Mouse (Mus musculus): ENCODE data around the gene Tmem158. TPM values are rescaled to one million over a fixed set of nuclear protein-coding genes. Genes with fewer than 3 reads are reported as not detected.

The Tmem158 gene
- polyA plus RNA-seq, 1 experiment from 2014 or later, result 17.5 TPM

- no peaks in the 10 kb centered on the region for H3K36me3 ChIP-seq (ENCODE audit: insufficient read depth, low read length)
- ATAC-seq (no peak; the same call in 1 of the 2 replicates), DNase-seq (ENCODE audit: low spot score) (peak; percentile 36)
- H3K9ac ChIP-seq (replicated peaks; ENCODE audit: low read depth), result no peak overlapping the region
- no peak overlapping the region for H3K4me2 ChIP-seq (replicated peaks; ENCODE audit: low read depth, low read length)
- TF ChIP-seq CTCF (IDR thresholded peaks at IDR 0.05), result no peak
- TF ChIP-seq EP300 (IDR thresholded peaks at IDR 0.05), result no peak
- no peaks in the 10 kb centered on the region for H3K9me3 ChIP-seq (ENCODE audit: low read length)
- no peaks in the 10 kb centered on the region for H3K27me3 ChIP-seq (replicated peaks; ENCODE audit: insufficient read depth, low read length)
- no peaks in the 10 kb centered on the region for H3K4me1 ChIP-seq (ENCODE audit: insufficient read depth, low read depth, low read length)
- no peak overlapping the region for H3K27ac ChIP-seq (ENCODE audit: low read length)
- 62% methylated on average over 4 of the region's 4 CpGs for WGBS
- H3K4me3 ChIP-seq (ENCODE audit: low read depth, low read length), result no peak overlapping the region
These were observed 30.7 kb downstream of the Tmem158 start for GRCm38 (mm10) chr9:123229826-123230225.

GRCm38 (mm10) chr9:123228671-123229070 is 31.9 kb downstream of the Tmem158 start:
- Histone ChIP-seq H3K36me3 (ENCODE audit: insufficient read depth, low read length) (no peaks in the 10 kb centered on the region), H3K4me2 (replicated peaks; ENCODE audit: low read depth, low read length) (no peak overlapping the region), H3K9me3 (ENCODE audit: low read length) (no peaks in the 10 kb centered on the region), H3K27me3 (replicated peaks; ENCODE audit: insufficient read depth, low read length) (no peaks in the 10 kb centered on the region), H3K4me1 (ENCODE audit: insufficient read depth, low read depth, low read length) (no peaks in the 10 kb centered on the region), H3K4me3 (ENCODE audit: low read depth, low read length) (no peak overlapping the region), H3K27ac (ENCODE audit: low read length) (no peak overlapping the region), H3K9ac (replicated peaks; ENCODE audit: low read depth) (no peak overlapping the region)
- no peak for ATAC-seq
- no peak for DNase-seq (ENCODE audit: low spot score)
- no peak for TF ChIP-seq CTCF (IDR thresholded peaks at IDR 0.05)
- TF ChIP-seq EP300 (IDR thresholded peaks at IDR 0.05), result no peak

GRCm38 (mm10) chr9:123227106-123227750 is 33.3 kb downstream of the Tmem158 start:
- DNase-seq (ENCODE audit: low spot score), result no peak
- Histone ChIP-seq H3K27ac (ENCODE audit: low read length) (no peak overlapping the region), H3K9ac (replicated peaks; ENCODE audit: low read depth) (no peak overlapping the region), H3K9me3 (ENCODE audit: low read length) (no peaks in the 10 kb centered on the region), H3K4me2 (replicated peaks; ENCODE audit: low read depth, low read length) (no peak overlapping the region), H3K4me1 (ENCODE audit: insufficient read depth, low read depth, low read length) (no peaks in the 10 kb centered on the region), H3K36me3 (ENCODE audit: insufficient read depth, low read length) (no peaks in the 10 kb centered on the region), H3K4me3 (ENCODE audit: low read depth, low read length) (no peak overlapping the region), H3K27me3 (replicated peaks; ENCODE audit: insufficient read depth, low read length) (no peaks in the 10 kb centered on the region)
- 67% methylated on average over 3 of the region's 3 CpGs for WGBS
- ATAC-seq, result no peak
- no peak for TF ChIP-seq CTCF (IDR thresholded peaks at IDR 0.05)
- TF ChIP-seq EP300 (IDR thresholded peaks at IDR 0.05), result no peak

- no peak overlapping the region for H3K9ac ChIP-seq (replicated peaks; ENCODE audit: low read depth)
- no peaks in the 10 kb centered on the region for H3K4me1 ChIP-seq (ENCODE audit: insufficient read depth, low read depth, low read length)
- no peaks in the 10 kb centered on the region for H3K9me3 ChIP-seq (ENCODE audit: low read length)
- H3K4me2 ChIP-seq (replicated peaks; ENCODE audit: low read depth, low read length), result no peak overlapping the region
- 43% methylated on average over 2 of the region's 2 CpGs for WGBS
- H3K4me3 ChIP-seq (ENCODE audit: low read depth, low read length), result no peak overlapping the region
- H3K27ac ChIP-seq (ENCODE audit: low read length), result no peak overlapping the region
- TF ChIP-seq CTCF (IDR thresholded peaks at IDR 0.05) (no peak), EP300 (IDR thresholded peaks at IDR 0.05) (no peak)
- no peaks in the 10 kb centered on the region for H3K36me3 ChIP-seq (ENCODE audit: insufficient read depth, low read length)
- DNase-seq (ENCODE audit: low spot score) (no peak), ATAC-seq (peak; percentile 54)
- H3K27me3 ChIP-seq (replicated peaks; ENCODE audit: insufficient read depth, low read length), result no peaks in the 10 kb centered on the region
These were observed 35.6 kb downstream of the Tmem158 start for GRCm38 (mm10) chr9:123224863-123225431.

- ATAC-seq, result no peak
- no peak overlapping the region for H3K4me2 ChIP-seq (replicated peaks; ENCODE audit: low read depth, low read length)
- H3K27me3 ChIP-seq (replicated peaks; ENCODE audit: insufficient read depth, low read length), result no peaks in the 10 kb centered on the region
- DNase-seq (ENCODE audit: low spot score), result peak; percentile 44
- H3K36me3 ChIP-seq (ENCODE audit: insufficient read depth, low read length), result no peaks in the 10 kb centered on the region
- 20% methylated on average over 5 of the region's 5 CpGs for WGBS
- TF ChIP-seq EP300 (IDR thresholded peaks at IDR 0.05), result no peak
- TF ChIP-seq CTCF (IDR thresholded peaks at IDR 0.05), result no peak
- no peaks in the 10 kb centered on the region for H3K9me3 ChIP-seq (ENCODE audit: low read length)
- H3K4me1 ChIP-seq (ENCODE audit: insufficient read depth, low read depth, low read length), result no peaks in the 10 kb centered on the region
- H3K27ac ChIP-seq (ENCODE audit: low read length), result no peak overlapping the region; the same call in 1 of the 2 replicates
- no peak overlapping the region for H3K9ac ChIP-seq (replicated peaks; ENCODE audit: low read depth)
- no peak overlapping the region for H3K4me3 ChIP-seq (ENCODE audit: low read depth, low read length)
These were observed 40.7 kb downstream of the Tmem158 start for GRCm38 (mm10) chr9:123219826-123220225.

GRCm38 (mm10) chr9:123215621-123216440 is 44.7 kb downstream of the Tmem158 start, which contains the start of gene Cdcp1:
Gene Cdcp1, minus strand, starts transcription at chr9:123216038.
- Histone ChIP-seq H3K9me3 (ENCODE audit: low read length) (no peaks in the 10 kb centered on the region), H3K27me3 (replicated peaks; ENCODE audit: insufficient read depth, low read length) (no peaks in the 10 kb centered on the region), H3K27ac (ENCODE audit: low read length) (peak within 1 kb of the TSS; percentile 80), H3K4me2 (replicated peaks; ENCODE audit: low read depth, low read length) (peak within 1 kb of the TSS; percentile 56), H3K4me1 (ENCODE audit: insufficient read depth, low read depth, low read length) (no peaks in the 10 kb centered on the region), H3K4me3 (ENCODE audit: low read depth, low read length) (peak within 1 kb of the TSS; percentile 40), H3K9ac (replicated peaks; ENCODE audit: low read depth) (0 out of 2 replicates have a peak within 1 kb of the TSS, but pooled peaks have one; percentile 26), H3K36me3 (ENCODE audit: insufficient read depth, low read length) (no peaks in the 10 kb centered on the region)
- TF ChIP-seq CTCF (IDR thresholded peaks at IDR 0.05), result no peak
- no peak for TF ChIP-seq EP300 (IDR thresholded peaks at IDR 0.05)
- peak; percentile 84 for DNase-seq (ENCODE audit: low spot score)
- 13% methylated on average over 37 of the region's 45 CpGs for WGBS
- ATAC-seq, result peak; percentile 95
